Mouse (Mus musculus) C2C12 (cell line): ENCODE results near the gene Tldc2.

Experiments used
- CEBPB ChIP-seq: IDR thresholded peaks from one replicate; pipeline ENCODE4 v1.6.1; 2011; ENCODE audit warnings: low read depth, mild to moderate bottlenecking, control low read depth, moderate library complexity
- CTCF ChIP-seq: IDR thresholded peaks from one replicate; pipeline ENCODE4 v1.5.1; 2011; ENCODE audit not compliant: control insufficient read depth, insufficient read depth, insufficient read length
- MAX ChIP-seq: IDR thresholded peaks from one replicate; pipeline ENCODE4 v1.6.1; 2011; ENCODE audit warnings: mild to moderate bottlenecking, control low read depth
- MYOG ChIP-seq: IDR thresholded peaks from one replicate; pipeline ENCODE4 v1.6.1; 2011; ENCODE audit not compliant: control insufficient read depth, insufficient read length; ENCODE audit errors: extremely low read depth

- TF ChIP-seq CTCF (peak; percentile 98), CEBPB (no peak), MAX (no peak), MYOG (no peak)
Observed at GRCm38 (mm10) chr2:157078793-157079700, 7.8 kb upstream of the Tldc2 start, which contains the start of gene Soga1.
